Mouse (Mus musculus) cerebellum, adult 18-20 months (tissue): ENCODE data around the gene Med29.

ENCODE experiments used
- DNase-seq, 2 experiments: peaks; one replicate each; pipeline ENCODE4 v3.0.0; 2021

The Med29 gene

DNA sequence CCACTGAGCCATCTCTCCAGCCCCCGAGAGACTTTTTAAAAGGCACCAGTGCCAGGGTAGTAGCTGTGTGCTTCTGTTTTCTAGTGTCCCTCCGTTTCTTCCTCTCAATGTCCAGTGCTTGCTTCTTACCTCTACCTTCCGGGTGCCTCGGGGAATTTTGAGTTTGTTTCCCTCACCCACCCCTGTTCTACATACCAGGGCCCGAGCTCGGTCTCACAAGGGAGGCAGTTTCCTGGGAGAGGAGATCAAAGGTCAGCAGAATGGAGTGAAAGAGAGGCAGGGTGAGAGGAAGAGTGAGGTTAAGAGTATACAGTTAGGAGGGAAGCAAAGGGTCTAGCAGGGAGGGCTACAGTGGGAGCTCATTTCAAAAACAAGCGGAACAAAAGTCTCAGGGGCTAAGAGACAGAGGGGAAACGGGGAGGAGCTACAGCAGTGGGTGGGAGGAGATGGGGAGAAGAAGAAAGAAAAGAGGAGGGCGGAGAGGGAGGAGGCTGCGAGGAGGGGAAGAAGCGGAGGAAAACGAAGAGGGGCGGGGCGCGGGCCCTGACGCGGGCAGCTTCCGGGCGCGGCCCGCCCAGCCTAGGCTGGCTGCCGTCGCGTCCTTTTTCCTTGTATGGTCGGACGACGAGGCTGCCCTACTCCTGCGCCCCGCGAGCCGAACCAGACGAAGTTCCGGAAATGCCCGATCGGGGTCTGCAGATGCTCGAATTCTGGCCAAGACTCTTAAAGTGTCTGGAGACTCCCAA lies 17.2 kb downstream of the Med29 start:
- peak; percentile 69 to 70 for DNase-seq

DNA sequence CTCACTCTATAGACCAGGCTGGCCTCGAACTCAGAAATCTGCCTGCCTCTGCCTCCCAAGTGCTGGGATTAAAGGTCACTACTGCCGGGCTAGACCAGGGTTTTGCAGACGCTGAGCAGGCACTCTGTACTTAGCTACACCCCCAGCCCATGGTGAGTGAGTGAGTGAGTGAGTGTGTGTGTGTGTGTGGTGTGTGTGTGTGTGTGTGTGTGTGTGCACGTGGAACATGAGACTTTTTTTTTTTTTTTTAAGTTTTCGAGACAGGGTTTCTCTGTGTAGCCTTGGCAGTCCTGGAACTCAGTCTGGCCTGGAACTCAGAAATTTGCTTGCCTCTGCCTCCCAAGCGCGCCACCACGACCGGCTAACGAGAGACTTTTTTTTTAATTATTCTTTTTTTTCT lies 17.9 kb downstream of the Med29 start:
- no peak for DNase-seq

DNA sequence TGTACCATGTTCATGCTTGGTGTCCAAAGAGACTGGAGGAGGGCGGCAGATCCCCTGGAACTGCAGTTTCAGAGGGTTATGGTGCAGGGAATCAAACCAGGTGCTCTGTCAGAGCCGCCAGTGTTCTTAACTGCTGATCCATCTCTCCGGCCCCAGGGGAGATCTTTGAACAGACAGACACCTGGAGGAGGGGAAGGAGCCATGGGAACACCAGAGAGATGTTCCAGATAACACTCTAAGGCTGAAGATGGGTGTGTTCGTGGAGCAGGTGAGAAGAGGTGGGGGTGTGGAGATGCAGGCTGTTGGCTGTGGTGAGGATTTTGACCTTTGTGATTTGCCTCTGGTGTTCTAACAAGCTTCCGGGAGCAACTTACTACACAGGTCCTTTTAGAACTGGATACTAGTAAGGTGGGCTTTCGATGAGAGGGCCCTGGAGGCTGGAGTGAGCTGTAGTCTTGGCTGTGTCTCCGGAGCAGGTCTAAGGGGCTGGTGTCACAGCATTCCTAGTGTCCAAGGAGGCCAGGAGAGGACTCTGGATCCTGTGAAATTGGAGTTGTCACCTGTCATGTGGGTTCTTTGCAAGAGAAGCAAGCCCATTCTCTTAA lies 18.5 kb downstream of the Med29 start:
- DNase-seq = no peak

DNA sequence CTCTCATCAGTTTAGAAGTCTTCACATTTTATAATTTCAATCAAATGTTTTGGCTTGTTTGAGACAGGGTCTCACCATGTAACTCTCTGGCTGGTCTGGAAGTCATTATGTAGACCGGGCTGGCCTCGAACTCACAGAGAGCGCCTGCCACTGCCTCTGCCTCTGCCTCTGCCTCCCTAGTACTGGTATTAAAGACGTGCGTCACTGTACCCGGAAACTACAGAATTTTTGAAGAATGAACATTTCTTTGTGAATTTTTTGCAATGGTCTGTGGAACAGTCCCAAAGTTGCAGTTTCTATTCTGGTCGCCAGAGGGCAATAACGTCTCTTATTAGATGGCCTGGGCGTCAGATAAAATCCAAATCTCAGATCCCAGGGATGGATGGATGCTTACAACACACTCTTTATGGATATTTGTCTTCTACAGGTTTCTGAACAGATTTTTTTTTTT lies 19.4 kb downstream of the Med29 start:
- DNase-seq = peak; percentile 78

DNA sequence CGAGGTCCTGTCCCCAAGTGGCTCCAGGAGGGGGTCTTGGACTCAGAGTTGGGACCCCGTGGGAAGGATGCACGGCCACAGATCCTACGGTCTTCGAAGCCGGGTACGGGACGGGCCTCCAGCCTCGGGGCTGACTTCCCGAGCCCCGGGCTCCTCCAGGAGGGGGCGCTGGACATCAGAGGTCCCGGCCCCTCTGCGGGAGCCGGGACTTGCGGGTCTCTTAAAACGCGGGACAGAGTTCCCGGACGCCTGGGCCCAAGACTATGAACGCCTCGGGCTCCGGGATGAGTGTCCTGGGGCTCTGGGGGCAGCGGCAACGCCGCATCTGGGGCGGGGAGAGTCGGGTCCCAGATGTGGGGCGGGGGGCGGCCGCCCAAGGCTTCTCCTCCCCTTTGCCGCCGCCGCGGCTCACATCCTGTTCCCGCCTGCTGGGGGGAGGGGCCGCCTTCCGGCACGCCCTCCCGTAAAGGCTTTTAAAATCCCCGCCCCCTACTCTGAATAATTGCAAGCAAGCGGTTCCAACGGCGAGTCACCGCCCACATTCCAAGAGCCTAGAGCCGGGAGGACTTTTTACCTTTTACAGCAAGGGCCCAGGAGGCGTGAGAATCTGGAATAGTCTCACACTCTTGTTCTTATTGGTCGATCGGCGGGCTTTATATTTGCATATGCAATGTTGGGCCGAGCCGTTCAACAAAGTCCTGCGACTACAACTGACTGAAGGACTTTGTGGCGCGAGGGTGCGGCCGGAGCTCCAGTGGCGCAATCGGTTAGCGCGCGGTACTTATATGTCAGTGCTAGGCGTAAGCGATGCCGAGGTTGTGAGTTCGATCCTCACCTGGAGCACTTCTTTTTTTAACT lies 20.0 kb downstream of the Med29 start, which contains the start of gene Plekhg2:
Gene Plekhg2, minus strand, starts transcription at position 349 of the 858 bp plus-strand sequence.
- DNase-seq = peak; percentile 86 to 92

DNA sequence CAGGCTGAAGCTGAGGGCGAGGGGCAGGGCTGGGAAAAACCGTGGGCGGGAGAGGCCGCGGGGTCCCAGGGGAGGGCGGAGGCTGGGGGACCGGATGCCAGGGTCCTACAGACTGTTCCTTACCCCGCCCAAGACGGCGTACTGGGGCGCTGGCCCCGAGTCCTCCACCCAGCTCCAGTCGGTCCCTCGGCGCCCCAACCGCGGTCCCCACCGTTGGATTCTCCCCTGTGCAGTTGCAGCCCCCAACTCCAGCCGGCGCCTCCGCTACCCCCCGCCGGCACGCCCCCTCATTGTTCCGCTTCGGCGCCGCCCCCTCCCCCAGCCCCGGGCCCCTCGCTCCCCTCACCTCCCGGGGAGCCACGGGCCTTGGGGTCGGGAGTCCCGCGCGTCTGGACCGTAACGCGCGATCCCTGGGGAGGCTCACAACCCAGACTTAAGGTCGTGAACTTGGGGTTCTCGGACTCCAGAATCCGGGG lies 21.0 kb downstream of the Med29 start:
- peak in 1 of 2 experiments; percentile 29 for DNase-seq

DNA sequence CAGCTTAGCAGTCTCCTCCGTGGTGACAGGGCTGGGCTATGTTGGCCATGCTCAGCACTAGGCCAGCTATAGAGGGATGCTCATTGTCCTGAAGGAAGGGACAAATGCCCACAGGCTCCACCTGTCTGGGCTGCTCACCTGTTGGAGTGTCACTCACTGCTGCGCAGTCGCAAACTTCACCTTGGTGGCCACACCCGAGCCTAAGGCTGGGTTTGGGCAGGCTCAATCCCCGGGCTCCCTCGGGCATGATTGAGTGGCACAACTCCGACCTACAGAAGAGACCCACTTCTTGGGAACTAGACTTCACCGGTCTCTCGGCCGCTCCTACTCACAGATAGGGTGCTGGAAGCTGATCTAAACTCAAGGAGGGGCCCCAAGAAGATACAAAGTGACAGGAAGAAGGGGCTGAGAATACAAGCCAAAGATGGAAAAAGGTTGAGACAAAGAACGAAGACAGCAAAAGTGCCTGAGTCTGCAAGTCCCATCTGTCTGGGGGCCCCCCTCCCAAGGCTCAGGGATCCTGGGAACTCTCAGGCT lies 21.5 kb downstream of the Med29 start:
- DNase-seq = no peak

DNA sequence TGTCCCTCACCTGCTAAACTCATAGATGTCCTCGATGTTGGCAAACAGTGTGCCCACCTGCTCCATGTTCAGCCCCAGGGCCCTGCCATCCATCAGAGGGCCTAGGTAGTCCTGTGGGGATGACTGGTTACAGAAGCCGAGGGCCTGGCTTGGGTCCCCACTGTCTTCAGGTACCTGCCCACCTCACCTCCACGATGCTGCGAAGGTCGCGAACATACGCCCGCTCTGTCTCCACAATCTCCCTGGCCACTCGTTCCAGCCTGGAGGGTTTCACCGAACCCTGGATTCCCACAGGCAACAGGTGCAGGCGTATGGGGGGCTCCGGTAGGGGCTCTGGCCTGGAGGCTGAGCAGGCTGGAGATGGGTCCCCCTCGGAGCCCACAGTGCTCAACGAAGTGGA lies 22.5 kb downstream of the Med29 start:
- no peak for DNase-seq

DNA sequence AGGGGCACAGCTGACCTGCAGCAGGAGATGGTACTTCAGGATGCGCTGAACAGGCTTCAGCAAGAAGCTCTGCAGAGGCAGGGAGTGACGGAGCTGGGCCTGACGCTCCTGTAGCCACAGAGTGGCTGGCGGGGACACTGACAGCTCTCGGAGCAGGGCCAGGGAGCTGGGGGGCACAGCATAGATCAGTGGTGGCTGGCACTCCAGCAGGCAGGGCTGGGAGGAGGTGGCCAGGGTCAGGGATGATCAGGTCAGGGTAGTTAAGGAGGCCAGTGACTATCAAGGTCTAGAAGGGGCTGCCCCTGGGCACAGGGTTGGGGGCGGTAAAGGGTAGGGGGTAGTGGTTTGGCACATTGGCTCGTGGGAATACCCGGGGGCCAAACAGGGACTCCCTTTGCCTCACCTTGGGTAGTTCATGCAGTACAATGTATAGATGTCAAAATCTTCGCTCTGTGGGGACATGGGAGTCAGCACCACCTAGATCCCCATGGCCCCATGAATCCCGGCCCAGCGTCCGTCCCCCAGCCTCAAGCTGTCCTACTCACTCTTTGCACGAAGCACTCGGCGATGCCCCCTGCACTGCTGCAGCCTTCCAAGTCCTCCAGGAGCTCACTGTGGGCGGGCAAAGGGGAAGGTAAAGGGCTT lies 24.1 kb downstream of the Med29 start:
- no peak for DNase-seq

DNA sequence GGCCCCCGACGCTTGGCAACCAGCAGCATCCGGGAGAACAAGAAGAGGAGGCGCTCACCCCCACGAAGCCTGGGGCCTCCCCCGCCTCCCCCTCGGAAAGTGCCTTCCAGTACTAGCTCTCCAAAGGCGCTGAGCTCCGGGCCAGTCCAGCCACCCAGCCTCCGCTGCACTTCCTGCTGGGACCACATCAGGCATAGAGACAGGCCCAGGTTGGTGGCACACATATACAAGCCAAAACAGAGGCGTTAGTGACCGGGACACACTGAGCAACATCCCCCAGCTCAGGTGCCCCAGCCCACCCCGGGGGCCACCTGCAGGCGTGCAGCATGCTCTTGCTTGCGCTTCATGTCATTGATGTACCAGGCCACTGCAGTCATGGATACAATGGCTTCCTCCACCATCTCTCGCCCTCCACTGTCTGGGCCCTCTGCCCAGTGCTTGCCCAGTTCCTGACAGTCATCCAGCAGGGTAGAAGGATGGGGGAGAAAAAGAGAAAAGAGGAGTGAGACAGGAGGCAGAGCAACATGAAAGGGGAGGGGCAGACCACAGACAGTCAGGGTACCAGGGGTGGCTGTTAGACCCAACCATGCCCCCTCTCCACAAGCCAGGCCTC lies 24.7 kb downstream of the Med29 start:
- no peak for DNase-seq

DNA sequence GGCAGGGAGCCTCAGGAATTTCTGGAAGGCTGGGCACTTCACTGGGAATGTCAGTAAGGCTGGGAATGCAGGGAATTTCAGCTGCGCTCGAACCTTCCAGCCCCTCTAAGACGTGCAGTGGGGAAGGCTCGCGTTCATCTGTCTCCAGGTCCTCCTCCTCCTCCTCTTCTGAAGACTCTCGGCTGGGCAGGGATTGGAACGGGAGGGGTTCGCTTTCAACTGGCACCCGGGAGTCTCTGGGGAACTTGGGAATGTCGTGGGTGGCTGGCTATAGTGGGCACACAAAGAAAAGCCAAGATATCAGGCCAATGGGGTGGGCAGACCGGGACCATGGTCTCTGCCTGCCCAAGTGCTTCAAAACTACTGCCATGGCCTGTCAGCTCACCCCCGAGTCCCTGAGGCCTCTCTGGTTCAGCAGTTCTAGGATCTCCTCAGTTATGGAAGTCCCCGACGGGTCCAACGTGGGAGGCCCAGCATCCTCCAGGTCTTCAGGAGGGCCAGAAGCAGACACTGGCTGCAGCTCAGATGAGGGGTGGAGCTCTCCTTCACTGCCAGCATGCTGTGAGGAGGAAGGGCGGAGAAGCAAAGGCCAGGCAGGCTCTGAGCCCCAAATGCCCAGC lies 30.0 kb downstream of the Med29 start:
- no peak for DNase-seq

DNA sequence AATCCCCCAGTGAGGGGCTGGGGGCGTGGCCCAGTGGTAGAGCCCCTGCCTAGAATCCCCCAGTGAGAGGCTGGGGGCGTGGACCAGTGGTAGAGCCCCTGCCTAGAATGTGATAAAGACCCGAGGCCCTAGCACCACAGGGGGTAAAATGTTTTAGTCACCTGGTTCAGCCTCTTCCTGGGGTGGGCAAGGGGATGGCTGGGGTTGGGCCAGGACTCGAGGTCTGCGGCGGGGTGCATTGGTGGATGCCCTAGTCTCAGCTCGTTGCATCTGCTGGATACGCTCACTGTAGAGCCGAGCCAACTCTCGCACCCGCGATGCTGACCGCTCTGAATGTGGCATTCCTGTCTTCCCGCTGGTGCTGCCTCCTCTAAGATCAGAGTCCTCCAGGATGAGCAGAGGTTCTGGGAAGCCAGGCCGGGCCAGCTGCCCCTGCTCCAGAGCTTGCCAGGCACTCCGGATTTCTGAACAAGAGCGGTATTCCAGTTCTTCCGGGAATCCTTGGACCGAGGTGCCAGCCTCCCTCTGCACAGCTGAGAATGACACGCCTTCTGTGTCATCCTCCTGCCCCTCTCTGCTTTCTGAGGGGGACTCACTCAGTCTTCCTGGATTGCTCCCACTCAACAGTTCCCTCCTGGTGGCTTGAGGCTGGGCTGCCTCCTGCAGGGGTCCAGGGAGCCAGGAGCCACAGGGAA lies 30.7 kb downstream of the Med29 start:
- no peak for DNase-seq

DNA sequence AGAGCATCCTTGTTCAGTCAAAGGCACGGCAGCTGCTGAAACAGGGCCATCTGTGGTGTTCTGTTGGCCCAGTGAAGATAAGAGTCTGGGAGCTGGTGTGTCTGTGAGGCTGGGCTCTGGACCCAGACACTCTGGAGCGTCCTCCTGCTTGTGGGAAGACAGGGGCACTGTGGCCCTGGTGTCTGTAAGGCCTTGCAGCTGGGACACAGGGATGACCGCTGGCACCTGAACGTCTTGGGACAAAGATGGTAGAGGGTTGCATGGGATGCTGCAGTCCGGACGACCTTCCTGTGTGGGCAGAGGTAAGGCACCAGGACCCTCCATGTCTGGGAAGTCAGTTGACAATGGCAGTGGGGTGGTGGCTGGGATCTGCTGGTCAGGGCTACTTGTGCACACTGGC lies 32.2 kb downstream of the Med29 start:
- no peak for DNase-seq

DNA sequence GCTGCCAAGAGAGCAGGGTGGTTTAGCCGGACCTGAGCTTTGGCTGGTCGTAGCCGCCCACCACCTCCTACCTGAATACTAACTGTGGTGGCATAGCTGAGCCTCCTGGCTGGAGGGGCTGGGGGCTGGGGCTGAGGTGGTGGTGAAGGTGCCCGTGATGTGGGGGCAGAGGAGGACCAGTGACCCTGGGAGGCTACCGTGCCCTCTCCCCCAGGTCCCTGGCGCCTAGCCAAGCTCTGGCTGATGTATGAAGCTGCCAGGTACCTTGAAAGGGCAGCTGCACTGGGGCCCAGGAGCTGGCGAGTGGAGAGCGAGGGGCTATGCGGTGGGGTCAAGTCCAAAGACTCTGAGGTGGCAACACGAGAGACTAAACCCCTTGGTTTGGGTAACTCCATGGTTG lies 32.7 kb downstream of the Med29 start:
- DNase-seq = no peak

DNA sequence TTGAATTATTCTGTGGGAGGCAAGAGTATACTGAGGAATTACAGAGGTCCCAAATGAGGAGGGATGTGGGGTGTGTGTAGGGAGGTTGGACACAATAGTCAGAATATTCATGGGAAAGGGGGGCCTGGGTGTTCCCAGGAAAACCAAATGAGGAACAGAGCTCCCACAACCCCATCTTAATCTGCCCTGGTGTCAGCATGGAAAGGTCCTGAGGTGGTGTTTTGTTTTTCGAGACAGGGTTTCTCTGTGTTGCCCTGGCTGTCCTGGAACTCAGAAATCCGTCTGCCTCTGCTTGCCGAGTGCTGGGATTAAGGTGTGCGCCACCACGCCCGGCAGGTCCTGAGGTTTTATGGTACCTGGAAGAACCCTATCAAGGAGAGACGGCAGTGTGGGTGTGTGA lies 34.1 kb downstream of the Med29 start:
- no peak for DNase-seq

DNA sequence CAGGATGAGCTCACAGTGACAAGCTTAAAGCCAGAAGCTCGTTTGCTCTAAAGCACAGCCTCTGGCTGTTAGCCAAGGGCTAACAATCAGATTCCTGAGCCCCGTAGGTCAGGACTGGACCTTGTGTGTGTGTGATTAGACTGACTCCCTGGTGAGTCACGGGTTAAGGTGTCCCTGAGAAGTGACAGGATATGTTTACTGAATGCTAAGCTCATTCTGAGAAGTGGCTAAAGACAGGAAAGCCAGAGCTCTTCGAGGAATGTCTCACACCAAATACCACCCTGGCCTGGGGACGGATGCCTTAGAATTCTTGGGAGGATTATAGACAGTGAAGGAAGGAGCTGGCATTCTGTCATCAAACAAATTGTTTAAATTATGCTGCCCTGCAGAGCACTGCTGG lies 34.5 kb downstream of the Med29 start:
- no peak for DNase-seq

DNA sequence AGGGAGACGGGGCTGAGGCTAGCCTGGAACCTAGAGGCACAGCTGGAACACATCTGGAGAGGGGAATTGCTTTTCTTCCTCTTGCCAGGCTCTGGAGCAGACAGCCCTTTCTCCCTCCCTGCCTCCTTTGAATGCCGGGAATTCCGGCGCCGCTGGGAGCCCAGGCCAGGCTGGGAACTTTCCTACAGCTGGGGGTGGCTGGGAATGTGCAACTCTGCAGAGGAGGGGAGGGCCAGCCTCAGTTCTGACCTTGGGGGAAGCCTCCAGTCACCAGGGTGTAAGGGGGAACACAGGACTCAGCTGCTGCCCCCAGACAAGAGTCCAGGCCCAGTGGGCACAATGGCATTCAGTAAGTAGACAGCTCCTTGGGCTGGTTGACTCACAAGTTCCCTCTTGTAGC lies 35.5 kb downstream of the Med29 start:
- no peak for DNase-seq

DNA sequence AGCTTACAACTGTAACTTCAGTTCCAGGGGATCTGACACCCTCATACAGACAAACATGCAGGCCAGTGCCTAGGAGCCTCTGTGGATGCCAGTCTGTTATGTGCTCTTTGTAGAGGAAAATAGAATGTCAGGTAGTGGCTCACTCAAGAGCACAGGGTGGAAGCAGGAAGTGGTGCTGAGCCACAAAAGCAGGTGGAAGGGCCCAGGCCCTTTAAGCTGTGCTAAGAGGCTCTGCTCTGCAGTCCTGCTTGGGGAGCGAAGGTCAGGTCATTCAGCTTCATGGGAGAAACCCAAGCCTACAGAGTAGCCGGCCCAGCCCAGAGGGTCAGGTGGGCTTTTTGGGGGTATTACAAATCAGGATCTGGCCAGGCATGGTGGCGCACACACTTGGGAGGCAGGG lies 37.3 kb downstream of the Med29 start:
- DNase-seq = no peak

DNA sequence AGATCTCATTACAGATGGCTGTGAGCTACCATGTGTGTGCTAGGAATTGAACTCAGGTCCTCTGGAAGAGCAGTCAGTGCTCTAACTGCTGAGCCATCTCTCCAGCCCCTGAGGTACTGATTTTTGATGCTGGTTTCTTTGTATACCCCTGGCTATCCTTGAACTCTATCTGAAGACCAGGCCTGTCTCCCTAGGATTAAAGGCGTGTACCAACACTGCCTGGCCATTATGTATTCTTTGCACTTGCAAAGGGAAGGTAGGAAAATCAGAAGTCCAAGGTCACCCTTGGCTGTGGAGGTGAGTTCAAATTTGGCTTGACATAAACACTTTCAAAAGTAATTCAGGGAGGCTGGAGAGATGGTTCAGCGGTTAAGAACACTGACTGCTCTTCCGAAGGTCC lies 37.9 kb downstream of the Med29 start:
- no peak for DNase-seq

DNA sequence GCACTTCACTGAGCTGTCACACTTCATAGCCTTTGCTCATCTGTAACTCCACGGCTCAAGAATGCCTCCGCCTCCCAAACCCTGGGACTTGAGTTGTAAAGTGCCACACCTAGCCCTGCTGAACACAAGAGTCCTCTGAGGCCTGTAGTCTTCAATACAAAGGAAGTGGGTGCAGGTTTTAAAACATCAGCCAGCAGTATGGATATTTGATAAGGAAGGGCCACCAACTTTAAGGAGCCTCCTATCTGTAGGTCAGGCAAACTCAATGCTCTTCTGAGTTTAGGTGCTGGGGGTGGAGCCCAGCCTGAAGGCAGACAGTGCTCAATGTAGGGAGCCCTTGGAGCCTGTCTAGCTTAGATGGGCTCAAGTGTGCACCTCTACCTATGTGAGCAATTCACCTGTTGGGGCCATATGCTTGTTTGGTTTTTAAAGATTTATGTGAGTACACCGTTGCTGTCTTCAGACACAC lies 38.4 kb downstream of the Med29 start:
- no peak for DNase-seq

DNA sequence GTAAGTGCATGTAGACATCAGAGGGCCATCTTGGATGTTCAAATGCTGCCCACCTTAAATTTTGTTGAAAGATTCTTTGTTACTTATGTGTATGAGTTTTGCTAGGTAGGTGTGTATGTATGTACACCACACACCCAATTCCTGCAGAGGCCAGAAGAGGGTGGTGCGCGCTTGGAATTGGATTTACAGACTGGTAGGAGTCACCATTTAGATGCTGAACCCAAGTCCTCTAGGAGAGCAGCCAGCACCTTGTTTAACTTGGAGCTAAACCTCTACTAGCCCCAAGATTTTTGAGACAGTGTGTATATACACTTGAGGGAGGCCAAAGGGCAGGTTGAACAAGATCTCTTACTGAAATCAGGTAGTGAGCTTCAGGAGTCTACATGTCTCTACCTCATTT lies 39.2 kb downstream of the Med29 start:
- DNase-seq = no peak
